Mouse (Mus musculus): ENCODE data around the gene Rab44.

DNA sequence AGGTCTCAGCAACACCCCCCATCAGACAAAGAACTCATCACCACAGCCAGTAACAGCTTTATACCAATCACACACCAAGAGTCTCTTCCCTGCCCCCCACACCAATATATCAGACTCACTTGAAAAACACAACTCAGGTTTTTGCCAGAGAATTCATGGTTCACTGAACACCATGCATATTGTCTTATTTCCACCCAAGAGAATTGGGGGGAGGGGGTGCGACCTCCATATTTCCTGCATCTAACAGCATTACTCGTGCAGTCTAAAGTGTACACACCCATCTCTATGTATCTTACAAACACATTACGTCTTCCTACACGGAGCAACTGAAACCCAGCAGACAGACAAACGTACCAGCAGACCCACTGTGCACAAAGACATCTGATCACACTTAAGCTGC lies 42.1 kb upstream of the Rab44 start:
- TF ChIP-seq GATA1 (IDR thresholded peaks at IDR 0.05; ENCODE audit: borderline replicate concordance, low read length) (no peak), FLI1 (IDR thresholded peaks at IDR 0.05; ENCODE audit: low read length) (no peak)
